Mouse (Mus musculus) embryonic facial prominence, embryonic 12.5 days (tissue): Measurements from ENCODE around the gene Znhit1. TPM values are rescaled to one million over a fixed set of nuclear protein-coding genes. Genes with fewer than 3 reads are reported as not detected.

ENCODE experiments used
- ATAC-seq: fragments of 200-750 bp; cut with Nextera tagmentation; 2 replicates; pipeline ENCODE4 v1.8.0; 2017; ENCODE audit not compliant: insufficient number of reproducible peaks, insufficient read depth, low FRiP score, low TSS enrichment
- H3K27ac ChIP-seq: fragments of 300-500 bp; sonication (generic); 2 replicates; pipeline ENCODE4 v1.5.1; 2016; ENCODE audit warnings: mild to moderate bottlenecking
- H3K27me3 ChIP-seq: fragments of 300-500 bp; sonication (generic); 2 replicates; pipeline ENCODE4 v1.6.1; 2016; ENCODE audit warnings: mild to moderate bottlenecking, moderate library complexity
- H3K36me3 ChIP-seq: fragments of 300-500 bp; sonication (generic); 2 replicates; pipeline ENCODE4 v1.6.1; 2016; ENCODE audit warnings: mild to moderate bottlenecking
- H3K4me1 ChIP-seq: fragments of 300-500 bp; sonication (generic); 2 replicates; pipeline ENCODE4 v1.6.1; 2016
- H3K4me2 ChIP-seq: fragments of 300-500 bp; sonication (generic); replicated peaks from 2 replicates; pipeline ENCODE4 v1.6.1; 2016; ENCODE audit warnings: mild to moderate bottlenecking, moderate library complexity
- H3K4me3 ChIP-seq: fragments of 300-500 bp; sonication (generic); 2 replicates; pipeline ENCODE4 v1.5.1; 2016; ENCODE audit warnings: mild to moderate bottlenecking
- H3K9ac ChIP-seq: fragments of 300-500 bp; sonication (generic); 2 replicates; pipeline ENCODE4 v1.6.1; 2016; ENCODE audit warnings: mild to moderate bottlenecking, moderate library complexity
- H3K9me3 ChIP-seq: fragments of 300-500 bp; sonication (generic); 2 replicates; pipeline ENCODE4 v1.6.1; 2016; ENCODE audit warnings: mild to moderate bottlenecking, moderate library complexity
- WGBS: fragments of 180-500 bp; shearing (Covaris S2); methylation state at CpG from one replicate; pipeline ENCODE4 v1.1.7; 2016; 5-methylcytosine and 5-hydroxymethylcytosine counted together
- polyA plus RNA-seq: library from polyadenylated mRNA; unstranded; fragments of >200 nt; fragmentation: Nextera tagmentation; extraction: Ambion mirVana; gene quantifications from 2 replicates; pipeline ENCODE4 v1.2.1, GENCODE M21; 2016

Znhit1 gene
- polyA plus RNA-seq, 1 experiment from 2014 or later: 115 TPM

DNA sequence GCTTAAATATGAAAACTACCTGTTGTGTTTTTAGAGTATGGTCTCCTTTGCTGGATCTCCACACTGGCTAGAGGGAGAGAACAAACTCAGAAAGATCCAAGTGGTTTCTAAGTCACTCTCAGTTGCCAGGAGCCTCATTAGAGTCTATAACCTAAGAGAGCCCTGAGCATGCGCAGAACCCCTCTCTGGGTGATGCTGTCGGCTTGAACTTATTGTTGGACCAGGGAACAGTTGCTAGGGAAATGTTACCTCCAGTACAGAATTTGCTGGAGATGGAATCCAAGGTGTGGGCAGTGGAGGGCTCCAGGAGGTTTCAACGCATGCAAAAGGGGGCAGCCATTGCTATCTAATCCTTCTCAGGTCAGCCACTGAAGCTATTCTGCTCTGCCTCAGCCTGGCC lies 36.5 kb upstream of the Znhit1 start:
- H3K4me3 ChIP-seq: no peak overlapping the region
- H3K36me3 ChIP-seq: no peaks in the 10 kb centered on the region
- no peak for ATAC-seq
- no peak overlapping the region for H3K4me2 ChIP-seq
- no peak overlapping the region for H3K9ac ChIP-seq
- peaks cover 9% of the 10 kb centered on the region; the same call in 1 of the 2 replicates for H3K4me1 ChIP-seq
- no peak overlapping the region for H3K27ac ChIP-seq
- H3K9me3 ChIP-seq: no peaks in the 10 kb centered on the region
- H3K27me3 ChIP-seq: peaks cover 54% of the 10 kb centered on the region
- 57% methylated on average over 3 of the region's 3 CpGs for WGBS

DNA sequence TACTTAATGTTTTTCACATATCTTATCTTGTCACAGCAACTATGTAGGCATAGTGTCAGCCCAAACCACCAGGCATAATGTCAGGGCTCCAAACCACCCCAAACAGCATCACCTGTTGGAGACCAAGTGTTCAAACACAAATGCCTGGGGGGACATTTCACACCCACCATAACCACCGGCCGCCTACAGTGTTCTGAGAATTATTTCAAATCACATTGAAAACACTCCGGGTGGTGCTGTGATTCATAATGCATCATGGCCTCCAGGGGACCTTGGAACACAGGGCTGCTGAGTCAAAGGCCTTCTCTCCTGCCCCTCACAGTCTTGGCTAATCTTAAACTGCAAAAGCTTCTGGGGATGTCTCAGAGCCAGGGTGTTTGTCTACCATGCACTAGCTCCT lies 28.1 kb upstream of the Znhit1 start:
- WGBS: 87% methylated on average over 3 of the region's 3 CpGs
- no peak for ATAC-seq
- Histone ChIP-seq H3K9me3 (no peaks in the 10 kb centered on the region), H3K4me3 (no peak overlapping the region), H3K36me3 (no peaks in the 10 kb centered on the region), H3K4me1 (no peaks in the 10 kb centered on the region), H3K9ac (no peak overlapping the region), H3K27ac (no peak overlapping the region), H3K27me3 (no peaks in the 10 kb centered on the region), H3K4me2 (no peak overlapping the region)

DNA sequence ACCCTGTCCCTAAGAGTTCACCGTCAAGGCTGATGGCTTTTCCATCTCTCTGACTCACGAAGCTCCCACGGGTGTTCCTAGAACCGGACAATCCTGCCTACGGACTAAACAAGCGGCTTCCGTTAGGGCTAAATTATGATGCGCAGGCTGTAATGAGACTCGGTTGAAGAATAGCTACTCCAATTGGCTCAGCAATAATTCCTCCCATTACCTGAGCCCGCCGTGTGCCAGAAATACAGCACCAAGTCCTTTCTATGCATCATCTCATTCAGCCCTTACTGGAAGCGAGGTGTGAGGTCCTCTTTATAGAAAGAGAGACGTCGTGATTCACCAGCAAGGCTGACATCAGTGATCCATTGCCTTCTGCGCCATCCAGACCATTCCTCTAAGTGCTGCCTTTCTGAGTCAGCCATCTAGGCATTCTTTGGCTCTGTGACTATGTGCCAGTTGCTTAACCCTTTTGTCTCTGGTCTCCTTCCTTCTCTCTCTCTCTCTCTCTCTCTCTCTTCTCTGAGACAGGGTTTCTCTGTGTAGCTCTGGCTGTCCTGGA lies 24.7 kb upstream of the Znhit1 start:
- Histone ChIP-seq H3K27ac (no peak overlapping the region), H3K27me3 (no peaks in the 10 kb centered on the region), H3K9ac (no peak overlapping the region), H3K4me1 (no peaks in the 10 kb centered on the region), H3K9me3 (no peaks in the 10 kb centered on the region), H3K36me3 (no peaks in the 10 kb centered on the region), H3K4me3 (no peak overlapping the region), H3K4me2 (no peak overlapping the region)
- 75% methylated on average over 15 of the region's 15 CpGs for WGBS
- no peak for ATAC-seq

DNA sequence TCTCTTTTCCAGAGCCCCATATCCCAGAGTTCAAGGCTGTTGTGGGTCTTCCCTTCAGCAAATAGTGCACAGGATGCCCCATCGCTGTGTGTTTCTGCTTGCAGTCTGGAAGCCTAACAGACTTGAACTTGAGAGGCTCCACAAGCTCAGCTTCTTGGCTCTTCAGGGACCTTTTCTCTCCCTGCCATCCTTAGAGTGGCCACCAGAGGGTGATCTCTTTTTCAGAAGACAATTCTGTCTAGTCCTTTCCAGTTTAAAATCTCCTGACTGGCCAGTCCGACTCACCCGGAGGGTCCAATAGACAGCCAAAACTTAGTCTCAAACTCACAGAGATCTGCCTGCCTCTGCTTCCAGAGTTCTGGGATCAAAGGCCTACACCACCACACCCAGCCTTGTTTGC lies 22.2 kb upstream of the Znhit1 start:
- WGBS: 27% methylated on average over 3 of the region's 3 CpGs
- no peaks in the 10 kb centered on the region for H3K9me3 ChIP-seq
- H3K4me2 ChIP-seq: no peak overlapping the region
- no peak overlapping the region for H3K4me3 ChIP-seq
- H3K9ac ChIP-seq: no peak overlapping the region
- no peak for ATAC-seq
- H3K36me3 ChIP-seq: no peaks in the 10 kb centered on the region
- H3K4me1 ChIP-seq: no peaks in the 10 kb centered on the region
- H3K27me3 ChIP-seq: no peaks in the 10 kb centered on the region
- no peak overlapping the region for H3K27ac ChIP-seq

DNA sequence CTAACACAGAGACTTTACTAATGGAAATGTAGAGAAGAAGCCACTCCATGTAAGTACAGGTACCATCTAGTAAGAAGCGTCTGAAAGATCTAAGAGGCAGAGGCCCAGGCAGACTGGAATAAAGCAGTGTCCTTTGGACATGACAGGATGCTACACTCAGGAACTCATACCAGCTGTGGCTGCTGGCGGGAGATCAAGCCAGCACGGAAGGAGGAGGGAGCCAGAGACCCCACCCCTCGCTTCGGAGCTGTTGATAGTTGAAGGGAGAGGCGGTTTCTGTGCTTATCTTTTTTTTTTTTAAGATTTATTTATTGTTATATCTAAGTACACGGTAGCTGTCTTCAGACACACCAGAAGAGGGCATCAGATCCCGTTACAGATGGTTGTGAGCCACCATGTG lies 19.5 kb upstream of the Znhit1 start:
- H3K27me3 ChIP-seq: no peaks in the 10 kb centered on the region
- 64% methylated on average over 8 of the region's 8 CpGs for WGBS
- no peaks in the 10 kb centered on the region for H3K9me3 ChIP-seq
- no peaks in the 10 kb centered on the region for H3K4me1 ChIP-seq
- H3K27ac ChIP-seq: no peak overlapping the region
- H3K36me3 ChIP-seq: no peaks in the 10 kb centered on the region
- no peak overlapping the region for H3K4me2 ChIP-seq
- H3K4me3 ChIP-seq: no peak overlapping the region
- no peak for ATAC-seq
- no peak overlapping the region for H3K9ac ChIP-seq

DNA sequence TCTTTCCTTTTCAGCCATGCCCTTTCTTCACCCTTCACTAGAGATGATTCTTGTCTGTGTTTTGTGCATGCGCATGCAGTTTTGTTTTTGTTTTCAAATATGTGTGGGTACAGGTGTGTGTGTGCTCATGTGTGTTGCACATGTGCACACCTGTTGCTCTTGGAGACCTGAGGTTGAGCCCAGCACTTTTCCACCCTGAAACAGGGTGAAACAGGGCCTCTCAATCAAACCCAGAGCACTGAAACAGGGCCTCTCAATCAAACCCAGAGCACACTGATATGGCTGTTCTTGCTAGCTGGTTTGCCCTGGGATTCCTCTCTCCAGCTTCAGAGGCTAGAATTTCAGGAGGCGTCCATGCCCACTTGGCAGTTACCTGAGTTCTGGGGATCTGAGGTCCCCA lies 12.8 kb upstream of the Znhit1 start:
- peaks cover 7% of the 10 kb centered on the region; the same call in 1 of the 2 replicates for H3K4me1 ChIP-seq
- no peak overlapping the region for H3K4me3 ChIP-seq
- WGBS: 73% methylated on average over 2 of the region's 2 CpGs
- no peak for ATAC-seq
- H3K27ac ChIP-seq: no peak overlapping the region
- no peaks in the 10 kb centered on the region for H3K9me3 ChIP-seq
- no peaks in the 10 kb centered on the region for H3K27me3 ChIP-seq
- H3K36me3 ChIP-seq: peaks cover 10% of the 10 kb centered on the region
- no peak overlapping the region for H3K9ac ChIP-seq
- no peak overlapping the region for H3K4me2 ChIP-seq

DNA sequence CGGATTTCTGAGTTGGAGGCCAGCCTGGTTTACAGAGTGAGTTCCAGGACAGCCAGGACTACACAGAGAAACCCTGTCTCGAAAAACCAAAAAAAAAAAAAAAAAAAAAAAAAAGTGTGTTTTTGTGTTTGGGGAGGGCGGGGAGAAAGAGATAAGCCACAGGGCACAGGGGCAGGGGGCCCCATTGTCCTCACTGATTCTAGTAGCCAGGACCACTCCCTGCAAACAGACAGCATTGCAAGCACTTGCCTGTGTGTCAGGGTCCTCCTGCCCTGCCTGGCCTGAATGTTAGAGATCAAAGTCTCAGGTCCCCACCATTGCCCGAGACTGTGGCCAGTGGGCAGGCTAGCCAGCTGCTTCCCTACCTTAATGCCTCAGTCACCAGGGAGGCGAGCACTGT lies 11.6 kb upstream of the Znhit1 start:
- H3K4me3 ChIP-seq: no peak overlapping the region
- WGBS: 82% methylated on average over 5 of the region's 5 CpGs
- H3K4me1 ChIP-seq: peaks cover 7% of the 10 kb centered on the region; the same call in 1 of the 2 replicates
- H3K9ac ChIP-seq: no peak overlapping the region
- no peak for ATAC-seq
- no peak overlapping the region for H3K27ac ChIP-seq
- no peak overlapping the region for H3K4me2 ChIP-seq
- no peaks in the 10 kb centered on the region for H3K27me3 ChIP-seq
- H3K36me3 ChIP-seq: peaks cover 21% of the 10 kb centered on the region
- no peaks in the 10 kb centered on the region for H3K9me3 ChIP-seq

DNA sequence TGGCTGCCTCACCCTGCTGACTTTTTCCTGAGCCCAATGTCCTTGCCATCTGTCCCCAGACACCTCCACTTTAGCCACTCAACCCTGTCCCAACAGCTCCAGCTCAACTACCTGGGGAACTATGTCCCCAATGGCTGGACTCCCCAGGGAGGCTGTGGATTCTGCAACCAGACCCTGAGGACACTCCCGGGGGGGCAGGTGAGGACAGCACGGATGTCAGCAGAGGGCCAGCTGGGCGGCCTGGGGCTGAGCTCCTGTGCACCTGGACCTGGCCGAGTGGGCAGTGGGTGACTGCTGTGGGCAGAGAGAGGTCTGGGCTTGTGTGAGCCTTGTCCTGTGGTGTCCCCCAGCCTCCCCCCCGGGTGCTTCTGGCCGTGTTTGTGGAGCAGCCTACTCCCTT lies 2.0 kb upstream of the Znhit1 start:
- Histone ChIP-seq H3K27ac (no peak overlapping the region), H3K9me3 (no peaks in the 10 kb centered on the region), H3K36me3 (peaks cover 60% of the 10 kb centered on the region), H3K27me3 (no peaks in the 10 kb centered on the region), H3K4me1 (peaks cover 16% of the 10 kb centered on the region; the same call in 1 of the 2 replicates), H3K4me2 (no peak overlapping the region), H3K9ac (no peak overlapping the region), H3K4me3 (no peak overlapping the region)
- 86% methylated on average over 6 of the region's 6 CpGs for WGBS
- ATAC-seq: no peak

DNA sequence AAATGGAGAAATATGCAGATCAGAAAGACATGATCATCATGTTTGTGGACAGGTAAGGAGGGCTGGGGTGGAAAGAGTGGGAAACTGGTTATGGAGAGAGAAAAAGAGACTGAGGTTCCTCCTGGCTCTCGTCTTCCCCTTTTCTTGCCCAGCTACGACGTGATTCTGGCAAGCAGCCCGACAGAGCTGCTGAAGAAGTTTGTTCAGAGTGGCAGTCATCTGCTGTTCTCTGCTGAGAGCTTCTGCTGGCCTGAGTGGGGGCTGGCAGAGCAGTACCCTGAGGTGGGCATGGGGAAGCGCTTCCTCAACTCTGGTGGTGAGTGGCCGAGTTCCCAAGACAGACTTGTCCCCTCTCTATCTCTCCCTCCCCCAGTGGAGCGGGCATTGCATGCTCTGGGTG lies 599 bp upstream of the Znhit1 start:
- WGBS: 69% methylated on average over 7 of the region's 7 CpGs
- H3K27ac ChIP-seq: no peak overlapping the region
- peaks cover 56% of the 10 kb centered on the region for H3K36me3 ChIP-seq
- peaks cover 16% of the 10 kb centered on the region; the same call in 1 of the 2 replicates for H3K4me1 ChIP-seq
- peak overlapping the region; percentile 77 for H3K4me2 ChIP-seq
- ATAC-seq: no peak
- no peaks in the 10 kb centered on the region for H3K27me3 ChIP-seq
- H3K4me3 ChIP-seq: peak overlapping the region; percentile 84
- no peaks in the 10 kb centered on the region for H3K9me3 ChIP-seq
- H3K9ac ChIP-seq: peak overlapping the region; percentile 90

DNA sequence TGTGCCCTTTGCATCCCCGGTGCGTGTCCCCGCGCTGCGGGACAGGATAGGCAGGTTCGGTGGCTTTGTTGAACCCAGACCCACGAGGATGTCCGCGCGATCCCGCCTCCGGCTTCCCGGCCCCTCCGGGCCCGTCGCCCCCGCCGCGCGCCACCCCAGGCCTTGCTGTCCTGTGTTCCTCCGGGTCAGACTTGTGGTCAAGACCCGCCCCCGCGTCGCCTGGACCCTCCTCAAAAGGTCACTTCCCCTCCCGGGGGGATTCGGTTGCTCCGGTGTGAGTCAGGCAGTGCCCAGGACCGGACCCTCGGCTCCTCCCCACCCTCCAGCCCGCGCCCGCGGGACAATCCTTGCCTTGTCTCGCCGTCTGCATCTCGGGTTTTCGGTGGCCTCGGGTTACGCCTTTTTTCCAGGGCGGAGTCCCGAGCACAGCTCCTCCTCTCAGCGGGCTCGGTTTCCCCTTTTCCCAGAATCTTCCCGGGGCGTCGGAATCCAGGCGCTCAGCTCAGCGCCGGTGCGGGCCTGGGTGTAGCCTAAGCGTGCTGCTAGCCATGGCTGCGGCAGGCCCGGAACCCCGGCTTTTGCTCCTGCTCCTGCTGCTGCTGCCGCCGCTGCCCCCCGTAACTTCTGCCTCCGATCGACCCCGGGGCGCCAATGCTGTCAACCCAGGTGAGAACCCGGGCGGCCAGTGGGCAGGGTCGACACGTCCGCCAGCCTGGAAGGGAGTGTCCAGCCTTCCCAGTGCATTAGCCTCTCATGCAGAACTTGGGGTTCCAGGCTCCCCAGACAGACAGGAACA lies 485 bp downstream of the Znhit1 start:
- Histone ChIP-seq H3K36me3 (peaks cover 46% of the 10 kb centered on the region), H3K4me2 (peak overlapping the region; percentile 77), H3K27ac (peak overlapping the region; percentile 98), H3K4me3 (peak overlapping the region; percentile 84), H3K9ac (peak overlapping the region; percentile 90), H3K9me3 (no peaks in the 10 kb centered on the region), H3K4me1 (peaks cover 18% of the 10 kb centered on the region; the same call in 1 of the 2 replicates), H3K27me3 (no peaks in the 10 kb centered on the region)
- peak; percentile 65 for ATAC-seq
- WGBS: under 1% methylated on average over 67 of the region's 67 CpGs

DNA sequence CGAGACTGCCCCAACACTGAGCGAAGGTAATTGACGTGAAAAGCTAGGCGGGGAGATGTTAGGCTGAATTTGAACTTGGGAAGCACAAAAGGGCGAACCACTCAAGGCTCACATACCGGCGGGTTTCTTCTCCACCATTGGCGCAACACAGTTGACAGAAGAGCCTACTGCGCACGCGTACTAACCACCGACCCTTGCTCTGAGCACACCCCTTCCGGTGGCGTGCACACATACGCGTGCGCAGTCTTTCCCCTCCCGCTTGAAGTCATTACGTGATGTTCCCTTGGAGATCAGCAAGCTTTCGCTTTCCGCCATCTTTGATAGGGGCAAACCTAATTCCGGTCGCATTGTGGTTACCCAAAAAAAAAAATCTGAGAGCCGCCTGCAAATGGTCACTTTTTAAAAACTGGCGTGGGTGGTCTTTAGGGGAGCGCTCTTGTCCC lies 1.1 kb downstream of the Znhit1 start, which contains the start of gene Plod3:
Gene Plod3 (plus strand): TSS at position 325 of the 443 bp plus-strand sequence.
- Histone ChIP-seq H3K4me3 (peak within 1 kb of the TSS; percentile 84), H3K4me1 (peaks cover 19% of the 10 kb centered on the region; the same call in 1 of the 2 replicates), H3K36me3 (peaks cover 45% of the 10 kb centered on the region), H3K9me3 (no peaks in the 10 kb centered on the region), H3K27me3 (no peaks in the 10 kb centered on the region), H3K27ac (peak within 1 kb of the TSS; percentile 98), H3K9ac (peak within 1 kb of the TSS; percentile 90), H3K4me2 (peak within 1 kb of the TSS; percentile 77)
- peak; percentile 85 for ATAC-seq
- under 1% methylated on average over 26 of the region's 26 CpGs for WGBS

DNA sequence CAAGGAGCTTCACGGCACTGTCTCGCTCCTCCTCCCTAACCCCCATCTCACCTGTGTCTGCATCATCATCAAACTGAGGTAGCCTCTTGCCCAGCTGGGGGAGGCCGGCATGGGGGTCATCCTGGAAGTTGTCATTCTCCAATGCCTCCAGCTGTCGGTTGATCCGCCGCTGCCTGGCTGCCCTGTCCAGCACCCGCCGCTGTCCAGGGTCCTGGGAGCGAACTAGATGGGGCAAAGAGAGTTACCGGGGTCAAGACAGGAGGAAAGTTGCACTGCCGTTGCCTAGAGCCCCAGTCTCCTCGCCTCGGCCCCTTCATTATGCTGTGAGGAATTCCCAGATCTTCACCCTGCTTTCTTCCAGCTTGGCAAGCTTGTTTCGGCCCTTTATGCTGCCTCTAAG lies 3.0 kb downstream of the Znhit1 start:
- Histone ChIP-seq H3K4me1 (peaks cover 19% of the 10 kb centered on the region; the same call in 1 of the 2 replicates), H3K9me3 (no peaks in the 10 kb centered on the region), H3K27ac (no peak overlapping the region), H3K27me3 (no peaks in the 10 kb centered on the region), H3K36me3 (peaks cover 40% of the 10 kb centered on the region), H3K4me2 (no peak overlapping the region), H3K4me3 (no peak overlapping the region), H3K9ac (no peak overlapping the region)
- WGBS: 50% methylated on average over 14 of the region's 14 CpGs
- ATAC-seq: no peak
